12 mouse cellular contexts compared by ENCODE assay signal in genomic region chr2:32990167-32990832, GRCm38 (mm10). TPM values are rescaled to one million over a fixed set of nuclear protein-coding genes. Genes with fewer than 3 reads are reported as not detected.
DNase-seq lines count a peak whose midpoint lies in the region; ATAC-seq and TF ChIP-seq lines count a peak whose summit lies in the region.
"Had no signal": no experiment of that assay in that cellular context is flagged by ENCODE, and none has a peak within 500 bp of the region (broad histone marks: within the 10 kb centered on the region; RNA-seq: fewer than 3 reads in every experiment).

No protein-coding gene starts in this region.

- peak; percentile 66 for TF ChIP-seq CTCF in forebrain, postnatal 0 days (IDR thresholded peaks at IDR 0.05; ENCODE audit: low read depth)
- peak; percentile 73 for TF ChIP-seq CTCF in midbrain, postnatal 0 days (IDR thresholded peaks at IDR 0.05)

- H3K9me3 ChIP-seq in forebrain, postnatal 0 days (ENCODE audit: low read length) = no peaks in the 10 kb centered on the region
- H3K9me3 ChIP-seq in forebrain, embryonic 16.5 days (ENCODE audit: control insufficient read depth, low read length) = no peaks in the 10 kb centered on the region
- H3K9me3 ChIP-seq in midbrain, postnatal 0 days (ENCODE audit: low read length) = no peaks in the 10 kb centered on the region
- H3K9me3 ChIP-seq in midbrain, embryonic 15.5 days = no peaks in the 10 kb centered on the region
- H3K9me3 ChIP-seq: limb, embryonic 15.5 days; midbrain, embryonic 12.5 days; stomach, embryonic 15.5 days had no signal

- DNase-seq in forebrain, postnatal 0 days = no peak
- DNase-seq in midbrain, postnatal 0 days (ENCODE audit: low spot score) = no peak
- DNase-seq in R1 (ENCODE audit: low read depth, low spot score) = peak; percentile 66
- DNase-seq in splenic B cell, adult 2 months (ENCODE audit: low read depth, low spot score) = peak; percentile 66
- DNase-seq in kidney, postnatal 36 days = no peak
- DNase-seq in left cerebral cortex, adult 18-20 months (ENCODE audit: low spot score in 2 of 2) = no peak
- DNase-seq: cerebellum, postnatal 14 days had no signal

- ATAC-seq in forebrain, postnatal 0 days = no peak
- ATAC-seq in forebrain, embryonic 16.5 days = no peak
- no peak for ATAC-seq in midbrain, postnatal 0 days (ENCODE audit: low FRiP score)
- ATAC-seq in midbrain, embryonic 15.5 days (replicated peaks) = no peak

- no peak overlapping the region for H3K9ac ChIP-seq in forebrain, postnatal 0 days
- H3K9ac ChIP-seq in forebrain, embryonic 16.5 days (replicated peaks; ENCODE audit: low read depth, low read length) = no peak overlapping the region
- H3K9ac ChIP-seq in midbrain, postnatal 0 days (replicated peaks; ENCODE audit: low read length, poor library complexity, severe bottlenecking) = no peak overlapping the region
- H3K9ac ChIP-seq in midbrain, embryonic 15.5 days = no peak overlapping the region
- H3K9ac ChIP-seq: limb, embryonic 15.5 days; midbrain, embryonic 12.5 days; stomach, embryonic 15.5 days had no signal

- H3K36me3 ChIP-seq in forebrain, postnatal 0 days (ENCODE audit: insufficient read depth) = peaks cover 26% of the 10 kb centered on the region; the same call in 1 of the 2 replicates
- H3K36me3 ChIP-seq in forebrain, embryonic 16.5 days (ENCODE audit: control insufficient read depth, insufficient read depth) = no peaks in the 10 kb centered on the region
- H3K36me3 ChIP-seq in midbrain, postnatal 0 days (ENCODE audit: insufficient read depth, low read length) = peaks cover 24% of the 10 kb centered on the region
- no peaks in the 10 kb centered on the region; the same call in 1 of the 2 replicates for H3K36me3 ChIP-seq in midbrain, embryonic 15.5 days (replicated peaks)
- no peaks in the 10 kb centered on the region for H3K36me3 ChIP-seq in splenic B cell, adult 2 months (ENCODE audit: control insufficient read depth, insufficient read depth, low read length, poor library complexity, severe bottlenecking)
- H3K36me3 ChIP-seq: limb, embryonic 15.5 days; midbrain, embryonic 12.5 days; stomach, embryonic 15.5 days had no signal

- H3K27me3 ChIP-seq in forebrain, postnatal 0 days (ENCODE audit: insufficient read depth, low read length) = no peaks in the 10 kb centered on the region
- no peaks in the 10 kb centered on the region for H3K27me3 ChIP-seq in forebrain, embryonic 16.5 days (replicated peaks; ENCODE audit: control insufficient read depth, insufficient read depth, low read length)
- no peaks in the 10 kb centered on the region for H3K27me3 ChIP-seq in midbrain, postnatal 0 days (ENCODE audit: insufficient read depth, low read length)
- H3K27me3 ChIP-seq in midbrain, embryonic 15.5 days (replicated peaks) = no peaks in the 10 kb centered on the region
- no peaks in the 10 kb centered on the region for H3K27me3 ChIP-seq in splenic B cell, adult 2 months (ENCODE audit: control insufficient read depth, insufficient read depth, low read length, poor library complexity, severe bottlenecking)
- H3K27me3 ChIP-seq: limb, embryonic 15.5 days; midbrain, embryonic 12.5 days; stomach, embryonic 15.5 days had no signal

- H3K4me1 ChIP-seq in forebrain, postnatal 0 days (ENCODE audit: insufficient read depth) = no peaks in the 10 kb centered on the region
- no peaks in the 10 kb centered on the region for H3K4me1 ChIP-seq in forebrain, embryonic 16.5 days (replicated peaks; ENCODE audit: control insufficient read depth, insufficient read depth, low read length)
- no peaks in the 10 kb centered on the region for H3K4me1 ChIP-seq in midbrain, postnatal 0 days (ENCODE audit: insufficient read depth, low read length)
- H3K4me1 ChIP-seq in midbrain, embryonic 15.5 days = no peaks in the 10 kb centered on the region
- H3K4me1 ChIP-seq: limb, embryonic 15.5 days; midbrain, embryonic 12.5 days; stomach, embryonic 15.5 days had no signal

- 64% methylated on average over 13 of the region's 13 CpGs for WGBS in forebrain, postnatal 0 days
- WGBS in forebrain, embryonic 16.5 days = 67% methylated on average over 13 of the region's 13 CpGs
- 47% methylated on average over 13 of the region's 13 CpGs for WGBS in midbrain, postnatal 0 days
- 57% methylated on average over 13 of the region's 13 CpGs for WGBS in midbrain, embryonic 15.5 days

- H3K4me3 ChIP-seq in forebrain, postnatal 0 days (ENCODE audit: low read depth, low read length) = no peak overlapping the region
- no peak overlapping the region for H3K4me3 ChIP-seq in forebrain, embryonic 16.5 days (replicated peaks; ENCODE audit: low read length)
- H3K4me3 ChIP-seq in midbrain, postnatal 0 days (ENCODE audit: low read depth, low read length) = no peak overlapping the region
- H3K4me3 ChIP-seq in midbrain, embryonic 15.5 days = no peak overlapping the region
- H3K4me3 ChIP-seq: limb, embryonic 15.5 days; midbrain, embryonic 12.5 days; stomach, embryonic 15.5 days had no signal

- H3K4me2 ChIP-seq in forebrain, postnatal 0 days (ENCODE audit: low read depth) = no peak overlapping the region
- H3K4me2 ChIP-seq in forebrain, embryonic 16.5 days (ENCODE audit: low read length) = no peak overlapping the region
- H3K4me2 ChIP-seq in midbrain, postnatal 0 days (ENCODE audit: low read depth, low read length, poor library complexity, severe bottlenecking) = no peak overlapping the region
- no peak overlapping the region for H3K4me2 ChIP-seq in midbrain, embryonic 15.5 days
- H3K4me2 ChIP-seq: limb, embryonic 15.5 days; midbrain, embryonic 12.5 days; stomach, embryonic 15.5 days had no signal

- no peak overlapping the region for H3K27ac ChIP-seq in forebrain, postnatal 0 days (ENCODE audit: low read depth, low read length)
- no peak overlapping the region for H3K27ac ChIP-seq in forebrain, embryonic 16.5 days (ENCODE audit: low read length)
- H3K27ac ChIP-seq in midbrain, postnatal 0 days (ENCODE audit: low read depth, low read length) = no peak overlapping the region
- no peak overlapping the region for H3K27ac ChIP-seq in midbrain, embryonic 15.5 days
- H3K27ac ChIP-seq: limb, embryonic 15.5 days; midbrain, embryonic 12.5 days; stomach, embryonic 15.5 days had no signal

RNA-seq across cellular contexts. Expression of gene Slc2a8, which starts 8.4 kb away (rescaled TPM):
- total RNA-seq in forebrain, postnatal 0 days (2014; rRNA removed) = 18.9 and 26.9 TPM in 2 replicates
- 22.8 and 24.6 TPM in 2 replicates for polyA plus RNA-seq in forebrain, postnatal 0 days (2015; fragmentation: Nextera tagmentation; extraction: Ambion mirVana)
- polyA plus RNA-seq in forebrain, embryonic 16.5 days (2015; fragmentation: Nextera tagmentation; extraction: Ambion mirVana) = 23.9 and 24.0 TPM in 2 replicates
- 34.6 and 36.0 TPM in 2 replicates for total RNA-seq in midbrain, postnatal 0 days (2014; rRNA removed)
- 30.7 and 34.8 TPM in 2 replicates for polyA plus RNA-seq in midbrain, postnatal 0 days (2015; fragmentation: Nextera tagmentation; extraction: Ambion mirVana)
- 22.4 and 24.5 TPM in 2 replicates for polyA plus RNA-seq in midbrain, embryonic 15.5 days (2015; fragmentation: Nextera tagmentation; extraction: Ambion mirVana)
- 10 to 100 TPM; 24.0 to 26.1 TPM for total RNA-seq in left cerebral cortex, adult 18-20 months (2021)

RNA-seq across cellular contexts. Expression of gene Lrsam1, which starts 28.9 kb away (rescaled TPM):
- 23.1 and 28.7 TPM in 2 replicates for total RNA-seq in forebrain, postnatal 0 days (2014; rRNA removed)
- polyA plus RNA-seq in forebrain, postnatal 0 days (2015; fragmentation: Nextera tagmentation; extraction: Ambion mirVana) = 12.7 and 17.4 TPM in 2 replicates
- 18.1 and 21.9 TPM in 2 replicates for polyA plus RNA-seq in forebrain, embryonic 16.5 days (2015; fragmentation: Nextera tagmentation; extraction: Ambion mirVana)
- total RNA-seq in midbrain, postnatal 0 days (2014; rRNA removed) = 31.4 and 37.3 TPM in 2 replicates
- 25.3 and 26.2 TPM in 2 replicates for polyA plus RNA-seq in midbrain, postnatal 0 days (2015; fragmentation: Nextera tagmentation; extraction: Ambion mirVana)
- 22.8 and 24.2 TPM in 2 replicates for polyA plus RNA-seq in midbrain, embryonic 15.5 days (2015; fragmentation: Nextera tagmentation; extraction: Ambion mirVana)
- 10 to 100 TPM; 38.7 to 44.6 TPM for total RNA-seq in left cerebral cortex, adult 18-20 months (2021)

RNA-seq across cellular contexts. Expression of gene Rpl12, which starts 28.9 kb away (rescaled TPM):
- 266 and 507 TPM in 2 replicates for total RNA-seq in forebrain, postnatal 0 days (2014; rRNA removed)
- 102 and 129 TPM in 2 replicates for polyA plus RNA-seq in forebrain, postnatal 0 days (2015; fragmentation: Nextera tagmentation; extraction: Ambion mirVana)
- polyA plus RNA-seq in forebrain, embryonic 16.5 days (2015; fragmentation: Nextera tagmentation; extraction: Ambion mirVana) = 101 and 105 TPM in 2 replicates
- 173 and 196 TPM in 2 replicates for total RNA-seq in midbrain, postnatal 0 days (2014; rRNA removed)
- 102 and 107 TPM in 2 replicates for polyA plus RNA-seq in midbrain, postnatal 0 days (2015; fragmentation: Nextera tagmentation; extraction: Ambion mirVana)
- 82.5 and 85.8 TPM in 2 replicates for polyA plus RNA-seq in midbrain, embryonic 15.5 days (2015; fragmentation: Nextera tagmentation; extraction: Ambion mirVana)
- 100 to 1,000 TPM; 114 to 120 TPM for total RNA-seq in left cerebral cortex, adult 18-20 months (2021)

Comparison
In these comparisons a context has a peak if more than half of its experiments do, and no peak if none do; other contexts are left out.
1. DNase-seq: peak in R1 (single experiment) and splenic B cell, adult 2 months (single experiment); none in forebrain, postnatal 0 days (single experiment), midbrain, postnatal 0 days (single experiment), kidney, postnatal 36 days (0 of 2) and left cerebral cortex, adult 18-20 months (0 of 2).